Mouse (Mus musculus): ENCODE measurements around the gene Plekhs1. TPM values are rescaled to one million over a fixed set of nuclear protein-coding genes. Genes with fewer than 3 reads are reported as not detected.

Plekhs1 gene
- total and polyA plus RNA-seq, 3 experiments: 0.04 to 0.18 TPM; not detected in 1

DNA sequence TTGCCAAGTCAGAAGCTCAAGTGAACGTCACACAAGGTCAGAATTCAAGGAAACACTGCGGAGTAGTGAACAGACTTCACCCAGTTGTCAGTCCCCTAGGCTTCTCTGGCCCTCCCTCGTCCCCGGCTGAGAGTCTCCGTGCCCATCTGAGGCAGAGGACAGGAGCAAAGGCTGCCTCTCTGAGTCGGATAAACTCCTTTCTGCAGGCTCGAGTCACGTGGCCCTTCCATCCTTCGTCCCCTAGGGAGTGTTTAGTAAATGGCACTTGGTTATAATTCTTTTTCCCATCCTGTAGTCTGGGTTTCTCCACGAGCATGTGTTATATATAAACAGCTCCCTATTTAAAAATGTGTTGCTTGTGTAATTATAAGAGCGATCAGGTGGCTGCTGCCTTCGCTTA lies 38.1 kb upstream of the Plekhs1 start:
- Histone ChIP-seq H3K27me3 (ENCODE audit: control insufficient read depth, insufficient read depth, low read length) (no peaks in the 10 kb centered on the region), H3K36me3 (ENCODE audit: control insufficient read depth, insufficient read depth, low read length) (no peaks in the 10 kb centered on the region), H3K4me3 (no peak overlapping the region), H3K79me2 (replicated peaks; ENCODE audit: control insufficient read depth, insufficient read depth, low read length) (no peaks in the 10 kb centered on the region), H3K4me1 (ENCODE audit: control insufficient read depth, insufficient read depth, low read length) (peaks cover 1% of the 10 kb centered on the region; the same call in 1 of the 2 replicates), H3K9ac (ENCODE audit: low read depth, low read length) (no peak overlapping the region), H3K27ac (no peak overlapping the region)
- TF ChIP-seq POLR2A (IDR thresholded peaks at IDR 0.05; ENCODE audit: insufficient read depth, low read depth, low read length): no peak
- no peak for TF ChIP-seq EP300 (IDR thresholded peaks at IDR 0.05; ENCODE audit: insufficient read depth, low read depth, low read length)
- no peak for TF ChIP-seq CTCF (IDR thresholded peaks at IDR 0.05)
- no peak for DNase-seq
- intact Hi-C loops (cut with DNase I): loop anchor here (5.0 to 10.0 kb wide), 4 partner anchors 144 to 611 kb away; no protein-coding TSS in a partner anchor
- WGBS: 70% methylated on average over 12 of the region's 12 CpGs

GRCm38 (mm10) chr19:56424606-56425395 lies 36.6 kb upstream of the Plekhs1 start:
- Histone ChIP-seq H3K79me2 (replicated peaks; ENCODE audit: control insufficient read depth, insufficient read depth, low read length) (no peaks in the 10 kb centered on the region), H3K4me1 (ENCODE audit: control insufficient read depth, insufficient read depth, low read length) (peaks cover 1% of the 10 kb centered on the region; the same call in 1 of the 2 replicates), H3K36me3 (ENCODE audit: control insufficient read depth, insufficient read depth, low read length) (no peaks in the 10 kb centered on the region), H3K27me3 (ENCODE audit: control insufficient read depth, insufficient read depth, low read length) (no peaks in the 10 kb centered on the region), H3K4me3 (no peak overlapping the region), H3K27ac (no peak overlapping the region), H3K9ac (ENCODE audit: low read depth, low read length) (no peak overlapping the region)
- no peak for DNase-seq
- 72% methylated on average over 17 of the region's 17 CpGs for WGBS
- TF ChIP-seq EP300 (IDR thresholded peaks at IDR 0.05; ENCODE audit: insufficient read depth, low read depth, low read length) (no peak), CTCF (IDR thresholded peaks at IDR 0.05) (no peak), POLR2A (IDR thresholded peaks at IDR 0.05; ENCODE audit: insufficient read depth, low read depth, low read length) (no peak)
- intact Hi-C loops (cut with DNase I): loop anchor here (5.0 to 10.0 kb wide), 4 partner anchors 142 to 610 kb away; no protein-coding TSS in a partner anchor

DNA sequence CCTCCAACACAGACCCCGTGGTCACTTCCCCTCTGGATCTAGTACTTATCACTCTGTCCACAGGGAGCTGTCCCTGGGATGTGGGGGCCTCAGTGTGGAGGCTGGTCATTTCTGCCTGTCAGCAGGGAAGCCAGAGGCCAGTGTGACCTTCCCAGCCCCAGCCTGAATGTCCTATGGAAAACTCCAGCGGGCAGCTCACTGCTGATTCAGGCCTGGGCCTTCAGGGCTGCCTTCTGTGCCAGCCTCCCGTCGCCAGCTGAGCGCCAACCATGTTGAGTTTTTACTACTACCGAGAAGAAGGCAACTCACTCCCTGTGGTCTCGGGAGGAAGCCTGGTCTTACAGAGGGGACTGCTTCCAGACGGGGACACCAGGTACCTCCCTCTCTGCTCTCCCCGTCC lies 35.9 kb upstream of the Plekhs1 start:
- TF ChIP-seq CTCF (IDR thresholded peaks at IDR 0.05) (no peak), EP300 (IDR thresholded peaks at IDR 0.05; ENCODE audit: insufficient read depth, low read depth, low read length) (no peak), POLR2A (IDR thresholded peaks at IDR 0.05; ENCODE audit: insufficient read depth, low read depth, low read length) (no peak)
- Histone ChIP-seq H3K79me2 (replicated peaks; ENCODE audit: control insufficient read depth, insufficient read depth, low read length) (no peaks in the 10 kb centered on the region), H3K9ac (ENCODE audit: low read depth, low read length) (peak overlapping the region; percentile 17), H3K27me3 (ENCODE audit: control insufficient read depth, insufficient read depth, low read length) (no peaks in the 10 kb centered on the region), H3K4me1 (ENCODE audit: control insufficient read depth, insufficient read depth, low read length) (peaks cover 1% of the 10 kb centered on the region; the same call in 1 of the 2 replicates), H3K36me3 (ENCODE audit: control insufficient read depth, insufficient read depth, low read length) (no peaks in the 10 kb centered on the region), H3K4me3 (no peak overlapping the region), H3K27ac (peak overlapping the region; percentile 69)
- 53% methylated on average over 9 of the region's 9 CpGs for WGBS
- intact Hi-C loops (cut with DNase I): loop anchor here (10.0 kb wide), 1 partner anchor 609 kb away; no protein-coding TSS in a partner anchor
- peak; percentile 33 to 39 for DNase-seq

- H3K9ac ChIP-seq (ENCODE audit: low read depth, low read length): no peak overlapping the region
- no peaks in the 10 kb centered on the region; the same call in 1 of the 2 replicates for H3K4me1 ChIP-seq (ENCODE audit: control insufficient read depth, insufficient read depth, low read length)
- H3K36me3 ChIP-seq (ENCODE audit: control insufficient read depth, insufficient read depth, low read length): no peaks in the 10 kb centered on the region
- H3K4me3 ChIP-seq: no peak overlapping the region
- H3K27ac ChIP-seq: no peak overlapping the region
- no peaks in the 10 kb centered on the region for H3K27me3 ChIP-seq (ENCODE audit: control insufficient read depth, insufficient read depth, low read length)
- DNase-seq: no peak
- intact Hi-C loops (cut with DNase I): no loop called here
- H3K79me2 ChIP-seq (replicated peaks; ENCODE audit: control insufficient read depth, insufficient read depth, low read length): no peaks in the 10 kb centered on the region
- 67% methylated on average over 8 of the region's 8 CpGs for WGBS
- no peak for TF ChIP-seq CTCF (IDR thresholded peaks at IDR 0.05)
- no peak for TF ChIP-seq EP300 (IDR thresholded peaks at IDR 0.05; ENCODE audit: insufficient read depth, low read depth, low read length)
- no peak for TF ChIP-seq POLR2A (IDR thresholded peaks at IDR 0.05; ENCODE audit: insufficient read depth, low read depth, low read length)
These were observed 31.1 kb upstream of the Plekhs1 start for GRCm38 (mm10) chr19:56430369-56430768.

- no peak for TF ChIP-seq CTCF (IDR thresholded peaks at IDR 0.05)
- no peak for TF ChIP-seq EP300 (IDR thresholded peaks at IDR 0.05; ENCODE audit: insufficient read depth, low read depth, low read length)
- TF ChIP-seq POLR2A (IDR thresholded peaks at IDR 0.05; ENCODE audit: insufficient read depth, low read depth, low read length): no peak
- 96% methylated on average over 10 of the region's 10 CpGs for WGBS
These were observed 28.7 kb upstream of the Plekhs1 start for GRCm38 (mm10) chr19:56432706-56433105.

GRCm38 (mm10) chr19:56433581-56433980 lies 27.9 kb upstream of the Plekhs1 start:
- TF ChIP-seq POLR2A (IDR thresholded peaks at IDR 0.05; ENCODE audit: insufficient read depth, low read depth, low read length) (no peak), EP300 (IDR thresholded peaks at IDR 0.05; ENCODE audit: insufficient read depth, low read depth, low read length) (no peak), CTCF (IDR thresholded peaks at IDR 0.05) (no peak)
- Histone ChIP-seq H3K27me3 (ENCODE audit: control insufficient read depth, insufficient read depth, low read length) (no peaks in the 10 kb centered on the region), H3K27ac (no peak overlapping the region), H3K79me2 (replicated peaks; ENCODE audit: control insufficient read depth, insufficient read depth, low read length) (no peaks in the 10 kb centered on the region), H3K4me1 (ENCODE audit: control insufficient read depth, insufficient read depth, low read length) (no peaks in the 10 kb centered on the region), H3K9ac (ENCODE audit: low read depth, low read length) (no peak overlapping the region), H3K4me3 (no peak overlapping the region), H3K36me3 (ENCODE audit: control insufficient read depth, insufficient read depth, low read length) (no peaks in the 10 kb centered on the region)
- intact Hi-C loops (cut with DNase I): no loop called here
- DNase-seq: no peak
- 92% methylated on average over 7 of the region's 7 CpGs for WGBS

More at GRCm38 (mm10) chr19:56432706-56433105, 28.7 kb upstream of the Plekhs1 start:
- no peak for DNase-seq
- Histone ChIP-seq H3K36me3 (ENCODE audit: control insufficient read depth, insufficient read depth, low read length) (no peaks in the 10 kb centered on the region), H3K79me2 (replicated peaks; ENCODE audit: control insufficient read depth, insufficient read depth, low read length) (no peaks in the 10 kb centered on the region), H3K9ac (ENCODE audit: low read depth, low read length) (no peak overlapping the region), H3K4me1 (ENCODE audit: control insufficient read depth, insufficient read depth, low read length) (no peaks in the 10 kb centered on the region), H3K4me3 (no peak overlapping the region), H3K27ac (no peak overlapping the region), H3K27me3 (ENCODE audit: control insufficient read depth, insufficient read depth, low read length) (no peaks in the 10 kb centered on the region)
- intact Hi-C loops (cut with DNase I): no loop called here

All from heart, adult 2 months (tissue).